ENCODE assay signal across 8 mouse cellular contexts in the genomic region with DNA sequence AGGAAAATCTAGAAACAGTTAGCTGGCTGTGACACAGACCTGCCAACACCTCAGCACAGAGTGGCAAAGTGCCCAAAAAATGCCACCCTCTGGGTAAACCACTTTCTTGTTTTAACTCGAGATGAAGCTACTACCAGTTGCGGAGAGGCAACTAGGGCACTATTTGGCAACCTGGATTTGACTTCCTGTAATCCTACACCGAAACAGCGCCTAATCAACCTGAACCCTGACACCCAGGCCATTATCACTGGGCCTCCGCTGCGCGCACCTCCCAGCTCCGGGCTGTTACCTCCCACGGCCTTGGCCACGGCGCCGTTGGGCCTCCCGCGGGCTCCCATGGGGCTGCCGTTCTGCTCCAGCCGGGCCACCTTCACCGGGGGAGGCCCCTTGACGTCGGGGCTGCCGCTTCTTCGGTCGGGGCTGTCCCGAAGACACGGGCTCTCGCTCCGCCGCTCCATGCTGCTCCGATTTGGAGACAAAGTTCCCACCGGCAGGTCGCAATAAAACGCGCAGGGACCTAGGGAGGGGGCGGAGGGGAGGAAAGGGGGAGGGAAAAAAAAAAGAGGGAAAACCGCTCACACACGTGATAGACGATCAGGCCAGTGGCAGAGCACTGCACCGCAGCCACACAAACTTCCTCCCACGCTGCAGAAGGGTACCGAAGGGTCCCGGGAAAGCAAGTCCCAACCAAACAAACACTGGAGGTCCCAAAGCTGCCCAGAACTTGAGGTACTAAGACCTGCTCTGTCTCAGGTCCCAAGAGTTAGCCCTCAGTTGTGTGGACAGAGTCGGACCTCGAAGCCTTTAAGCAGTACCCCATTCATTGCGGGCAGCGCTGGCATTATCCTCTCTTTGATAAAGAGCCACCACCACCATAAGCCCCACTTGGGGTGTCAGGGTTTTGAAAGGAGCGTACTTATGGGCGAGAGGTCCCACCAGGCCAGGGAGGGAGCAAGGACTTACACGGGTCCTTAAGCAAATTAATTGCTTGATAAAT. TPM values are rescaled to one million over a fixed set of nuclear protein-coding genes. Genes with fewer than 3 reads are reported as not detected.
DNase-seq lines count a peak whose midpoint lies in the region; ATAC-seq and TF ChIP-seq lines count a peak whose summit lies in the region.

No protein-coding gene starts in this region.

- CTCF ChIA-PET in Patski (lab: Charles Lee): interaction anchor here (2.3 kb wide), 1 partner anchor 10 kb away, joined by 7 read pairs; no protein-coding TSS in a partner anchor

- POLR2A ChIA-PET in Patski (lab: Charles Lee): interaction anchor here (0.5 kb wide), 1 partner anchor 1724 kb away, joined by 3 read pairs; no protein-coding TSS in a partner anchor

- H3K4me2 ChIP-seq in heart, embryonic 14.5 days (ENCODE audit: low read length): peak overlapping the region; percentile 62
- peak overlapping the region; percentile 95 for H3K4me2 ChIP-seq in neural tube, embryonic 12.5 days (replicated peaks)

- in situ Hi-C loops in Patski (cut with MboI; ENCODE audit: low pct_unique_long_range_greater_than_20kb): loop anchor here (25.0 kb wide), 1 partner anchor 1732 kb away; a partner anchor contains a TSS

- DNase-seq in gastrocnemius, adult 2 months: peak; percentile 28
- no peak for DNase-seq in gastrocnemius, postnatal 10 days
- no peak for DNase-seq in Patski (ENCODE audit: low read depth, low spot score)
- peak; percentile 54 to 82 for DNase-seq in kidney, postnatal 25 days
- DNase-seq in cerebellum, postnatal 4 days (ENCODE audit: low spot score in 2 of 2): no peak
- no peak for DNase-seq in urinary bladder, postnatal 4 days (ENCODE audit: low spot score in 2 of 2)

- 2% methylated on average over 47 of the region's 47 CpGs for WGBS in heart, embryonic 14.5 days
- 1% methylated on average over 47 of the region's 47 CpGs for WGBS in neural tube, embryonic 12.5 days

- H3K9ac ChIP-seq in heart, embryonic 14.5 days (ENCODE audit: low read length): no peak overlapping the region
- no peak overlapping the region for H3K9ac ChIP-seq in neural tube, embryonic 12.5 days

- peak overlapping the region; percentile 55 for H3K4me3 ChIP-seq in gastrocnemius, adult 2 months
- peak overlapping the region; percentile 34 to 79 for H3K4me3 ChIP-seq in heart, embryonic 14.5 days (ENCODE audit: control insufficient read depth in 1 of 2, insufficient read depth in 1 of 2, low read depth in 1 of 2, low read length in 2 of 2)
- peak overlapping the region; percentile 64 for H3K4me3 ChIP-seq in neural tube, embryonic 12.5 days

- H3K27ac ChIP-seq in gastrocnemius, adult 2 months: no peak overlapping the region
- H3K27ac ChIP-seq in heart, embryonic 14.5 days (replicated peaks in 1 of 2; ENCODE audit: control insufficient read depth in 1 of 2, insufficient read depth in 1 of 2, low read depth in 2 of 2, low read length in 2 of 2): no peak overlapping the region
- H3K27ac ChIP-seq in neural tube, embryonic 12.5 days: no peak overlapping the region

- peaks cover 14 to 28% of the 10 kb centered on the region in 2 experiments for H3K4me1 ChIP-seq in heart, embryonic 14.5 days (ENCODE audit: control insufficient read depth in 2 of 2, insufficient read depth in 2 of 2, low read length in 2 of 2)
- peaks cover 33% of the 10 kb centered on the region for H3K4me1 ChIP-seq in neural tube, embryonic 12.5 days

- intact Hi-C loops in gastrocnemius, adult 2 months (cut with DNase I): no loop called here

- no peak for TF ChIP-seq CTCF in gastrocnemius, adult 2 months (IDR thresholded peaks at IDR 0.05)
- no peak for TF ChIP-seq CTCF in Patski (IDR thresholded peaks at IDR 0.05)

- H3K27me3 ChIP-seq in Patski: no peaks in the 10 kb centered on the region
- H3K27me3 ChIP-seq in heart, embryonic 14.5 days (ENCODE audit: control insufficient read depth, insufficient read depth, low read length): peaks cover 46% of the 10 kb centered on the region
- H3K27me3 ChIP-seq in neural tube, embryonic 12.5 days (replicated peaks): peaks cover 34% of the 10 kb centered on the region

- ATAC-seq in Patski: peak; percentile 44
- no peak for ATAC-seq in heart, embryonic 14.5 days (ENCODE audit: insufficient number of reproducible peaks, insufficient read depth, low FRiP score, low read depth)
- no peak for ATAC-seq in neural tube, embryonic 12.5 days (ENCODE audit: low FRiP score, low read depth)

- no peaks in the 10 kb centered on the region for H3K9me3 ChIP-seq in heart, embryonic 14.5 days (ENCODE audit: control insufficient read depth, low read length)
- H3K9me3 ChIP-seq in neural tube, embryonic 12.5 days: no peaks in the 10 kb centered on the region

- no peaks in the 10 kb centered on the region for H3K36me3 ChIP-seq in heart, embryonic 14.5 days (ENCODE audit: control insufficient read depth, insufficient read depth, low read length)
- no peaks in the 10 kb centered on the region for H3K36me3 ChIP-seq in neural tube, embryonic 12.5 days

RNA-seq across cellular contexts. Expression of a gene that starts 8.8 kb away (rescaled TPM):
- total RNA-seq in gastrocnemius, adult 2 months (2021): under 1 TPM; 0.22 to 0.28 TPM
- 1 to 10 TPM in 1 of 2 experiments, under 1 TPM in 1; 0.63 to 9.2 TPM for total RNA-seq in gastrocnemius, postnatal 10 days (2021)
- polyA plus RNA-seq in Patski (2021): 5.1 TPM
- 0.08 and 0.12 TPM in 2 replicates for polyA plus RNA-seq in heart, embryonic 14.5 days (2014; fragmentation: Nextera tagmentation; extraction: Ambion mirVana)
- polyA plus RNA-seq in neural tube, embryonic 12.5 days (2016; fragmentation: Nextera tagmentation; extraction: Ambion mirVana): 1.7 and 1.9 TPM in 2 replicates

Comparison
In these comparisons a context has a peak if more than half of its experiments do, and no peak if none do; other contexts are left out.
1. DNase-seq: peak in gastrocnemius, adult 2 months (single experiment) and kidney, postnatal 25 days (2 of 2); none in gastrocnemius, postnatal 10 days (single experiment), Patski (single experiment), cerebellum, postnatal 4 days (0 of 2) and urinary bladder, postnatal 4 days (0 of 2).
2. Peak in every context shown above with its lines, with median percentiles within 50 percentile points of each other: H3K4me3 ChIP-seq.